Mouse (Mus musculus): ENCODE results near the gene Slc23a2. TPM values are rescaled to one million over a fixed set of nuclear protein-coding genes. Genes with fewer than 3 reads are reported as not detected.

The Slc23a2 gene
- polyA plus RNA-seq, 1 experiment from 2014 or later: 25.5 TPM

DNA sequence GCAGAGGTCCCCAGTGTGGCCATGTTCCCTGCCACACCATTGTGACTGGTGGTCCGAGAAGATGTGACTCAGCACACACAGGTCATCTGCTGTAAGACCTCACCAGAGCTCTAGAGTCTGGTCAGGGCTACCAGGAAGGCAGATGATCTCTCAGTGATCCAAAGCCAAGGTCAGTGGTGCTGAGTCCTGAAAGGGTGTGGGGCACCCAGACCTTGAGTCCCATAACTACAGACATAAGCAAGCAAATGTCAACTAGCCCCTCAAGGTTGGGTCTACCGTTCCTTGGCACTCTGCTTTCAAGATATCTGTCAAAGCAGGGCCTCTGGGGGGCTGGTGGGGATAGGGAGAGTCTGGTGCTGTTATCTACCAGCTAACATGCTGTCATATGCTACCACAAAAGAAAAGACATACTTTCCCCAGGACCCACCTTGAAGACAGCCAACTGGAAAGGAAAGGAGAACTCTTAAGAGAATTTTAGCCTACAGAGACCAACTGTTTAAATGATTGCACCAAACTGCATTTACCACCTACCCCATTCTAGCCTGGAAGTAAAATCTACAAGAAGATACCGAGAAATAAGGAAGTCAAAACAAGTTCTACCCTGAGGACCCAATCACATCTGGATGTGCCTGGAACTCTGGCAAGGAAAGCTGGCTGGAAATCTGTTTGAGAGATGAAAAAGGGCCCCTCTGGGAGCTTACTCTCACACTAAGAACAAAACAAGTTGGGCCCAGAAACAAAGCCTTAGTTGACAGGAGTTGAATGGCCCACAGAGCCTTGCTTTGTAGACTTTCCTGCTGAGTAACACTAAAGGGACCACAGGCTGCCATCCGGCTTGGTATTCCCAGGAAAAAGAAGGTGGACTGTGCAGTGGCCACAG, 110.1 kb downstream of the Slc23a2 start:
- Histone ChIP-seq H3K27me3 (no peaks in the 10 kb centered on the region), H3K27ac (peak overlapping the region; percentile 30; the same call in 1 of the 2 replicates), H3K4me1 (replicated peaks) (peaks cover 16% of the 10 kb centered on the region), H3K9ac (no peak overlapping the region), H3K4me2 (no peak overlapping the region), H3K9me3 (no peaks in the 10 kb centered on the region), H3K4me3 (no peak overlapping the region), H3K36me3 (no peaks in the 10 kb centered on the region)
- WGBS: 53% methylated on average over 4 of the region's 4 CpGs
- ATAC-seq (ENCODE audit: low FRiP score): no peak

DNA sequence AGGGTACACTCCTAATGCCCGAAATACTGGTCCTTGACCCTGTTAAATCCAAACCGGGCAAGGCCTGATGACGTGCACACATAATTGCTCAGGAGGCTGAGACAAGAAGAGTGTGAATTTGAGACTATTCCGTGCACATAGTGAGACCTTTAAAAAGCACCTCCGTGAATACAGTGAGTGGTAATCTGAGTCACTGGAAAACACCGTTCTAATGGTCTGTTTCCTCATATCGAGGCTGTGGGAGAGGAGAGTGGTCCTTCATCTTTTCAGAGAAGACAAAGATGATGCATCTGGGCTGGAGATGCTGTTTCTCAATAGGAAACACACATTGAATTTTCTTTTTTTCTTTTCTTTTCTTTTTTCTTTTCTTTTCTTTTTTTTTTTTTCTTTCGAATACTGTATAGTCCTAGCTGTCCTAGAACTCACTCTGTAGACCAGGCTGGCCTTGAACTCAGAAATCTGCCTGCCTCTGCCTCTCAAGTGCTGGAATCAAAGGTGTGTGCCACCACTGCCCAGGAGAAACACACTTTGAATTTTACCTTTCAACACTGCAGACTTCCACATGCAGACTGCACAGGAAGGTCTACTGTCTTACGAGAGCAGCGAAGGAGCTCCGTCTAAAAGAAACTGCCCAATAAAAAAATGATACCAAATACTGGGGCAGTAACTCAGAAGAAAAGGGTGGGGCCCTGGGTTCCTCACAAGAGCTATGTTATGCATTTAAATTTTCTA, 113.4 kb downstream of the Slc23a2 start:
- H3K9me3 ChIP-seq: no peaks in the 10 kb centered on the region
- H3K4me2 ChIP-seq: peak overlapping the region; percentile 92
- no peaks in the 10 kb centered on the region for H3K36me3 ChIP-seq
- no peak for ATAC-seq (ENCODE audit: low FRiP score)
- peaks cover 41% of the 10 kb centered on the region for H3K4me1 ChIP-seq (replicated peaks)
- H3K9ac ChIP-seq: peak overlapping the region; percentile 83
- peak overlapping the region; percentile 94 for H3K27ac ChIP-seq
- WGBS: 65% methylated on average over 11 of the region's 11 CpGs
- H3K4me3 ChIP-seq: no peak overlapping the region
- H3K27me3 ChIP-seq: no peaks in the 10 kb centered on the region

DNA sequence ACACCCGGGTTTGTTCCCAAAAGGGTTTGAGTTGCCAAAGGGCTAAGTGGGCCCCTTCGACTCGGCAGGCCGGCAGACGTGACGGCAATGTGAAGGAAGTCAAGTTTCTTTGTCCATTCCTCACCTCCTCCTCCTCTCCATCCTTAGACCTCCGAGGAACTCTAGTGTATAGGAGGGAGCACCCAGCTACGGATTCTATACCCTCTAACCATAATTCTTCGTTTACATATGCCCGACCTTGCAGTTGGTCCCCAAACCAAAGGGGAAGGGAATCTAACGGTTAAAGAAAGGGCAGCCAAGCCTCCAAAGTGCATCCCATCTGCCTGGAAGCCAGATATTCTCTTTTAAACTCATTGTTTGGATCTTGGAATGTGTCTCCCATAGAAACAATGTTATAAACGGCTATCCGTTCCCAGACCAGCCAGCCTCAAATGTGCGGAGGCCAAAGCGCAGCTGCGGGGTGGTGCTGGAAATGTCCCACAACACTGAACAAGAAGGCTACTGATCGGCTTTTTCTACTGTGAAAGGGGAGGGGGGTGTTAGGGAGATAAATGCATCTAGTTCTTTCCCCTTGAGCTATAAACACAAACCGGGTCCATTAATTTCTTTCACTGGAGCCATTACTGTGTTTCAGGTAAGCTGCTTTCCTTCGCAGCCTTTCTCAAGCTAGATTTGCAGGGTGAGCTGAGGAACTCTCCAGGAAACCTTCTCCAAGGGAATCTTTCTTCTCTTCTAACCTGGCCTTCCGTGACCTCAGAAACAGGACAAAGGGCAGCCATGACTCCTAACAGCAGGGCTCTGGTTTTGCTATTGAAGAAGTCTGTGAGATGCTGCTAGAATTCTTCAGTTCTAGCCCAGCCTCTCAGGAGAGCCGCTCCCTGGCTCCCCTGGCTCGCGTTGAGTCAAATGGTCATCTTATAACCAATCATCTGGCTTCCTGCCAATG, 114.2 kb downstream of the Slc23a2 start:
- Histone ChIP-seq H3K4me1 (replicated peaks) (peaks cover 43% of the 10 kb centered on the region), H3K4me2 (peak overlapping the region; percentile 92), H3K27ac (peak overlapping the region; percentile 94), H3K27me3 (no peaks in the 10 kb centered on the region), H3K9me3 (no peaks in the 10 kb centered on the region), H3K4me3 (peak overlapping the region; percentile 65), H3K9ac (peak overlapping the region; percentile 83), H3K36me3 (no peaks in the 10 kb centered on the region)
- peak; percentile 37 for ATAC-seq (ENCODE audit: low FRiP score)
- WGBS: 4% methylated on average over 23 of the region's 23 CpGs

DNA sequence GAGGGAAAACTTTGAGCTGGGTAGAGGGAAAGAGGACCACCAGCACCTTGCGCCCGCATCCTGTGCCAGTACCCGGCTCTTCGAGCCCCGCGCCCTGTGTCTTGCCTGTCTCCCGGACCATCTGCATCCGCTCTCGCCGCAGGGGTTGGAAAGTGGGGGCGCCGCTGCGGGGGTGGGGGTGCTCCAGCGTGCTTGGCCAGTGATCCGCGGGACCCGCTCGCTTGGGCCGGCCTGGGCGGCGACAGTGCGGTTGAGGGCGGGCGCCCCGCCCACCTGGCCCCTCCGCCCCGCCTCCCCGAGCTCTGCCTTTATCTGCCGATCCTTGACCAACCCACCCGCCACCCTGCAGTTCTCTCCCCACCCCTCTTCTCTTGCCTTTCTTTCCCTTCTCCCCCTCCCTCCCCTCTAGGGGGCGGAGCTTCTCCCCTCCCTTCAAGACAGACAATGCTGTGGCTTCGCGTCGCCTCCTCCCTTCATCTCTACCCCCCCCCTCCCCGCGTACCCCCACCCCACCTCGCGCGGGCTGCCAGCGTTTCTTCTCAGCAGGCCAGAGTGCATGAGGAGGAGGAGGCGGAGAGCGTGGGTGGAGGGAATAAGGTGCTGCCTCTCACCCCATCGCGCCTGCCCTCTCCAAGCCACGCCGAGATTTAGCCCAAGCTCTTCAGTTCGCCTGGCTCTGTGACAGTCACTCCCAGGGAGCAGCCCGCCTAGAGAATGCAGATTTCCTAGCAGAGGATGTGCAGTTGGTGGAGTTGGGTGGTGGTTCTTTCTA, 115.1 kb downstream of the Slc23a2 start, which contains the start of gene Rassf2:
Gene Rassf2 (minus strand): TSS at position 613 of the 772 bp plus-strand sequence.
- H3K27ac ChIP-seq: peak within 1 kb of the TSS; percentile 94
- peak within 1 kb of the TSS; percentile 92 for H3K4me2 ChIP-seq
- peak within 1 kb of the TSS; percentile 65 for H3K4me3 ChIP-seq
- H3K9ac ChIP-seq: peak within 1 kb of the TSS; percentile 83
- H3K36me3 ChIP-seq: no peaks in the 10 kb centered on the region
- under 1% methylated on average over 38 of the region's 48 CpGs for WGBS
- peaks cover 44% of the 10 kb centered on the region for H3K4me1 ChIP-seq (replicated peaks)
- no peaks in the 10 kb centered on the region for H3K9me3 ChIP-seq
- peak; percentile 94 for ATAC-seq (ENCODE audit: low FRiP score)
- H3K27me3 ChIP-seq: no peaks in the 10 kb centered on the region

DNA sequence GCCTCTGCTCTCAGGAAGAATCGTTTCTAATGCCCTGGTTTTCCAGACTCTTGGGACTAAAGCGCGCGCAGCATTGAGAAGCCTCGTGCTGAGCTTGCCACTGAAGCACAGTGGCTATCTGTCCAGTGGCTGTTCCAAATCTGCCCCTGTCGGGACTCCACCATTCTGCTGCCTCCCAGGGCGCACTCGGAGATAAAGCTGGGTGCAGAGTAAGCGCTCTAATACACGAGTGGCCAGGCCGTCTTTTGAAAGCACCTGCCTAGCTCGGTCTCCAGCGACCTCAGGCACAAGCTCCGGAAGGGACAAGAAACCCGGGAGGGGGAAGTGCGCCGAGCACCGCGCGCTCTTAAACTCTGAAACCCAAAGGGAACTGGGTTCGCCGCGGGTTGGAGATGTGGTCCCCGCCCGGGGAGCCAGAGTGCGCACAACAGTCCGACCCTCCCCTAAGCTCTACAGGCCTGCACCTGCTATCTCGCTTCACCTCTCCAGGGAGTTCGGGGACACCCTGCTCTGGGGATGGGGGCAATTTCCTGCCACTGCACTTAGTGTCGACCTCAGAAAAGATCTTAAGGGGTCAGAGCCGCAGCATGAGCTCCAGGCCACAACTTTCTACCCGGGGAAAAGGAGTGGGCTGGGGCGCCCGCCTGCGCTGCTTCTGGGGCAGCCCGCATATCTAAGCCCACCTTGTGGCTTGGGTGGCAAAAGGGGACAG, 115.9 kb downstream of the Slc23a2 start:
- H3K4me1 ChIP-seq (replicated peaks): peaks cover 46% of the 10 kb centered on the region

DNA sequence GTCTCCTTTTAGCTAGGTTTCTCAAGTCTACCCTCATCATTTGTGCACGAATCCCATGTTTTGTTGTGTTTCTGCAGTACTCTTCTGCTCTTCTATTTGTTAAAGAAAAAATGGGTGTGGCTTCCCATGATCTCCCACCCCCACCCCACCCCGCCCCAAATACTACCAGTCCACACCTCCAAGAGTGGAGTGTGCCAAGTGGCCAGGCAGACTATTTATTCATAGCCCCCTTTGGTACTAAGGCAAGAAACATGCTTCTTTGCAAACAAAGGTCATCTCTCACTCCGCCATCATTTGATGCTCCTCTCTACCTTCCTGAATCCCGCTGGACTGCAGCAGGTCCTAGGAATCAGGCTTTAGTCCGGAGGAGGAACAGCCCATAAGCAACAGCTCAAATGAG, 116.8 kb downstream of the Slc23a2 start:
- no peaks in the 10 kb centered on the region for H3K9me3 ChIP-seq
- H3K4me3 ChIP-seq: peak overlapping the region; percentile 65
- peak overlapping the region; percentile 92 for H3K4me2 ChIP-seq
- H3K27ac ChIP-seq: peak overlapping the region; percentile 94; the same call in 1 of the 2 replicates
- no peak for ATAC-seq (ENCODE audit: low FRiP score)
- peaks cover 49% of the 10 kb centered on the region for H3K4me1 ChIP-seq (replicated peaks)
- no peaks in the 10 kb centered on the region for H3K36me3 ChIP-seq
- WGBS: 39% methylated on average over 5 of the region's 5 CpGs
- H3K9ac ChIP-seq: peak overlapping the region; percentile 83
- no peaks in the 10 kb centered on the region for H3K27me3 ChIP-seq

More for the DNA sequence above, 115.9 kb downstream of the Slc23a2 start:
- H3K9me3 ChIP-seq: no peaks in the 10 kb centered on the region
- H3K4me3 ChIP-seq: peak overlapping the region; percentile 65
- WGBS: under 1% methylated on average over 36 of the region's 36 CpGs
- H3K36me3 ChIP-seq: no peaks in the 10 kb centered on the region
- H3K27ac ChIP-seq: peak overlapping the region; percentile 94
- ATAC-seq (ENCODE audit: low FRiP score): peak; percentile 43
- peak overlapping the region; percentile 92 for H3K4me2 ChIP-seq
- no peaks in the 10 kb centered on the region for H3K27me3 ChIP-seq
- peak overlapping the region; percentile 83 for H3K9ac ChIP-seq

DNA sequence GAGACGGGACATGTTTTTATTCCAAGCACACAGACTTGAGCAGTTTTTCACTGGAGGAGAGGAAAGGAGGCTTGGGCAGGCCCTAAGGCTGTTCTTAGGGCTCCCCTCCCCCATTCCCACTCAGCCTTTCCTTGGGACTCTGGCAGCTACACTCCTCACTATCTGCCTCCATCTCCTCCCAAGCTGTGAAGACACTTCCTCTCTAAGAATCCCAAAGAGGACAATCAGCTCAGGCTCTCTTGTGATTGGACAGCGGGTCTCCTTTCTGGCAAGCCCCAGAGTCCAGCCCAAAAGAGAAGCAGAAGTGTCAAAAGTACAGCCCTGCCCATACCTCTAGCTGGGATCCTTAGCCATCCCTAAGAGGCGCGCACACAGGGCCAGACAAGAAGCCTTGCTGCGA, 117.5 kb downstream of the Slc23a2 start:
- no peak for ATAC-seq (ENCODE audit: low FRiP score)
- WGBS: 63% methylated on average over 5 of the region's 5 CpGs
- H3K4me1 ChIP-seq (replicated peaks): peaks cover 49% of the 10 kb centered on the region
- peak overlapping the region; percentile 65; the same call in 1 of the 2 replicates for H3K4me3 ChIP-seq
- H3K27ac ChIP-seq: no peak overlapping the region
- no peaks in the 10 kb centered on the region for H3K27me3 ChIP-seq
- H3K9ac ChIP-seq: 0 out of 2 replicates have a peak overlapping the region, but pooled peaks have one; percentile 3
- H3K4me2 ChIP-seq: peak overlapping the region; percentile 92
- no peaks in the 10 kb centered on the region for H3K9me3 ChIP-seq
- no peaks in the 10 kb centered on the region for H3K36me3 ChIP-seq

DNA sequence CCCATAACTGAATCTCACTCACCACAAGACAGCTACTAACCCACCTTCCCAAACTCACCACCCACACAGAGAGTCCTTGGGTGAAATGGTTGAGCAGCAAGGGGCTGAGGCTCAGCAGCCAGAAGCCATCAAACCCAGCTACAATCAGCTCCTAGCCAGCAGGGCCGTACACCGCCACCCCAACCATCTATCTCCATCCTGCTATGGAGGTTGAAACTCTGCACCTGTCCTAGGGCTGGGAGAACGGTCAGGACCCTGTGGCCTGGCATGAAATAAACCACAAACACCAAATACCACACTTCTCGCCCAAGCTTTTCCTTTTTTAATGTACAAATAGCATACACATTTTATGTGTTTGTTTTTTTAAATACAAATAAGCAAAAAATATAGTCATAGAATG, 120.9 kb downstream of the Slc23a2 start:
- no peaks in the 10 kb centered on the region for H3K27me3 ChIP-seq
- no peak overlapping the region for H3K4me2 ChIP-seq
- no peaks in the 10 kb centered on the region; the same call in 1 of the 2 replicates for H3K36me3 ChIP-seq
- H3K27ac ChIP-seq: no peak overlapping the region
- peaks cover 53% of the 10 kb centered on the region for H3K4me1 ChIP-seq (replicated peaks)
- no peaks in the 10 kb centered on the region for H3K9me3 ChIP-seq
- H3K4me3 ChIP-seq: no peak overlapping the region
- H3K9ac ChIP-seq: no peak overlapping the region
- WGBS: 90% methylated on average over 4 of the region's 4 CpGs
- ATAC-seq (ENCODE audit: low FRiP score): no peak

DNA sequence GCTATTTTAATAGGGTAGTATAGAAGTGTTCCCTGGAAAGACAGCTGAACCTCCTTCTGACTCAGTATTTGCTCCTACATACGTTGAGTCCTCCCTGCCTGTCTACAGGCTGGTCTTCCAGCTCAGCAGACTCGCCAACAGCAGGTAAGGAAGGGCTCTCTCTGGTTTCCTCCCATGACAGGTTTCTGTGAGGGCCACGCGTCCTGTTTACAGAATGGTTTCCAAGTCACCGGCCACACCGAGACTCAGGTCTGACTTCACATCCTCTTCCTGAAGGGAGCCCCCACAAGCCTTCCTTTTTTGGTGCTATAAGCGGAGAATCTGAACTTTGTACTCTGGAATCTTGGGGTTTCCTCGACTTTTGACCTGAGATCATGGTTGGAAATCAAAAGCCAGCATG, 122.3 kb downstream of the Slc23a2 start:
- Histone ChIP-seq H3K4me2 (no peak overlapping the region), H3K9ac (no peak overlapping the region), H3K4me1 (replicated peaks) (peaks cover 46% of the 10 kb centered on the region), H3K27me3 (no peaks in the 10 kb centered on the region), H3K36me3 (peaks cover 2% of the 10 kb centered on the region; the same call in 1 of the 2 replicates), H3K27ac (no peak overlapping the region), H3K9me3 (no peaks in the 10 kb centered on the region), H3K4me3 (no peak overlapping the region)
- ATAC-seq (ENCODE audit: low FRiP score): no peak
- 91% methylated on average over 8 of the region's 8 CpGs for WGBS

DNA sequence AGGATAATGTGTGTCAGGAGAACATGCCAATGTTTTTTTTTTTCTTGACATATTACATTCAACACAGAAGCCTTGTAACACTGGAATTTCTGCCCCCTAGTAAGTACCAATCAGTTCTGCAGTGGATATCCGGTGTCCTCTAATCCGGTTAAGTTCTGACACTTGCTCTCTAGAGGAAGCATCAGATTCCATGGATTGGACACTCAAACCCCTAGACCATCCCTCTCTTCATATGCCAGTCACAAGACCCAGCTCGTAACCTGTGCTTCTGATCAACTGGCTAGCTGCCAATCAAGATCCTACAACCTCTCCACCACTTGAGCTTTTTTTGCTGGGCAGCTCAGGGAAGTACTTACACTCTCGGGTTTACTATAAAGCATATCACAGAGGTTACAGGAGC, 123.3 kb downstream of the Slc23a2 start:
- no peak for ATAC-seq (ENCODE audit: low FRiP score)
- H3K4me3 ChIP-seq: no peak overlapping the region
- H3K4me2 ChIP-seq: no peak overlapping the region
- no peaks in the 10 kb centered on the region for H3K9me3 ChIP-seq
- 82% methylated on average over 4 of the region's 4 CpGs for WGBS
- H3K36me3 ChIP-seq: peaks cover 2% of the 10 kb centered on the region; the same call in 1 of the 2 replicates
- peaks cover 37% of the 10 kb centered on the region for H3K4me1 ChIP-seq (replicated peaks)
- no peak overlapping the region for H3K9ac ChIP-seq
- no peak overlapping the region; the same call in 1 of the 2 replicates for H3K27ac ChIP-seq
- no peaks in the 10 kb centered on the region for H3K27me3 ChIP-seq

All from hindbrain, embryonic 13.5 days (tissue).